Mouse (Mus musculus): ENCODE data around the gene Bicra. TPM values are rescaled to one million over a fixed set of nuclear protein-coding genes. Genes with fewer than 3 reads are reported as not detected.

Gene Bicra
- polyA plus RNA-seq, 1 experiment: 35.5 TPM

GRCm38 (mm10) chr7:15980246-15980645 lies 67.5 kb downstream of the Bicra start:
- no peaks in the 10 kb centered on the region for H3K4me1 ChIP-seq (ENCODE audit: control insufficient read depth, insufficient read depth, low read length)
- TF ChIP-seq POLR2A (IDR thresholded peaks at IDR 0.05; ENCODE audit: borderline replicate concordance, low read depth, low read length) (no peak), CTCF (IDR thresholded peaks at IDR 0.05; ENCODE audit: low read depth, low read length) (no peak)
- no peak overlapping the region for H3K27ac ChIP-seq (ENCODE audit: insufficient read depth, low read depth, low read length)
- H3K4me3 ChIP-seq (ENCODE audit: insufficient read depth, low read length): no peak overlapping the region

GRCm38 (mm10) chr7:15975904-15976303 lies 71.8 kb downstream of the Bicra start:
- no peak for TF ChIP-seq POLR2A (IDR thresholded peaks at IDR 0.05; ENCODE audit: borderline replicate concordance, low read depth, low read length)
- peak; percentile 57 for TF ChIP-seq CTCF (IDR thresholded peaks at IDR 0.05; ENCODE audit: low read depth, low read length)
- Histone ChIP-seq H3K4me3 (ENCODE audit: insufficient read depth, low read length) (no peak overlapping the region), H3K27ac (ENCODE audit: insufficient read depth, low read depth, low read length) (no peak overlapping the region), H3K4me1 (ENCODE audit: control insufficient read depth, insufficient read depth, low read length) (no peaks in the 10 kb centered on the region)

GRCm38 (mm10) chr7:15975451-15975850 lies 72.3 kb downstream of the Bicra start:
- TF ChIP-seq POLR2A (IDR thresholded peaks at IDR 0.05; ENCODE audit: borderline replicate concordance, low read depth, low read length): no peak
- no peak for TF ChIP-seq CTCF (IDR thresholded peaks at IDR 0.05; ENCODE audit: low read depth, low read length)
- no peak overlapping the region for H3K27ac ChIP-seq (ENCODE audit: insufficient read depth, low read depth, low read length)

GRCm38 (mm10) chr7:15974712-15975111 lies 73.0 kb downstream of the Bicra start:
- TF ChIP-seq CTCF (IDR thresholded peaks at IDR 0.05; ENCODE audit: low read depth, low read length) (peak; percentile 90), POLR2A (IDR thresholded peaks at IDR 0.05; ENCODE audit: borderline replicate concordance, low read depth, low read length) (no peak)
- Histone ChIP-seq H3K4me3 (ENCODE audit: insufficient read depth, low read length) (no peak overlapping the region), H3K4me1 (ENCODE audit: control insufficient read depth, insufficient read depth, low read length) (no peaks in the 10 kb centered on the region), H3K27ac (ENCODE audit: insufficient read depth, low read depth, low read length) (no peak overlapping the region)

More at GRCm38 (mm10) chr7:15975451-15975850, 72.3 kb downstream of the Bicra start:
- no peaks in the 10 kb centered on the region for H3K4me1 ChIP-seq (ENCODE audit: control insufficient read depth, insufficient read depth, low read length)
- no peak overlapping the region for H3K4me3 ChIP-seq (ENCODE audit: insufficient read depth, low read length)

GRCm38 (mm10) chr7:15972247-15972646 lies 75.5 kb downstream of the Bicra start:
- Histone ChIP-seq H3K4me3 (ENCODE audit: insufficient read depth, low read length) (no peak overlapping the region), H3K27ac (ENCODE audit: insufficient read depth, low read depth, low read length) (no peak overlapping the region), H3K4me1 (ENCODE audit: control insufficient read depth, insufficient read depth, low read length) (no peaks in the 10 kb centered on the region)
- TF ChIP-seq POLR2A (IDR thresholded peaks at IDR 0.05; ENCODE audit: borderline replicate concordance, low read depth, low read length) (no peak), CTCF (IDR thresholded peaks at IDR 0.05; ENCODE audit: low read depth, low read length) (no peak)

- peaks cover 1% of the 10 kb centered on the region; the same call in 1 of the 2 replicates for H3K4me1 ChIP-seq (ENCODE audit: control insufficient read depth, insufficient read depth, low read length)
- no peak overlapping the region for H3K4me3 ChIP-seq (ENCODE audit: insufficient read depth, low read length)
- no peak overlapping the region for H3K27ac ChIP-seq (ENCODE audit: insufficient read depth, low read depth, low read length)
- TF ChIP-seq CTCF (IDR thresholded peaks at IDR 0.05; ENCODE audit: low read depth, low read length): no peak
- TF ChIP-seq POLR2A (IDR thresholded peaks at IDR 0.05; ENCODE audit: borderline replicate concordance, low read depth, low read length): no peak
Measured at GRCm38 (mm10) chr7:15969674-15970073, 78.0 kb downstream of the Bicra start.

GRCm38 (mm10) chr7:15968322-15968721 lies 79.4 kb downstream of the Bicra start:
- no peak for TF ChIP-seq POLR2A (IDR thresholded peaks at IDR 0.05; ENCODE audit: borderline replicate concordance, low read depth, low read length)
- no peak for TF ChIP-seq CTCF (IDR thresholded peaks at IDR 0.05; ENCODE audit: low read depth, low read length)
- H3K4me1 ChIP-seq (ENCODE audit: control insufficient read depth, insufficient read depth, low read length): peaks cover 3% of the 10 kb centered on the region; the same call in 1 of the 2 replicates
- no peak overlapping the region for H3K4me3 ChIP-seq (ENCODE audit: insufficient read depth, low read length)
- H3K27ac ChIP-seq (ENCODE audit: insufficient read depth, low read depth, low read length): no peak overlapping the region

- Histone ChIP-seq H3K4me3 (ENCODE audit: insufficient read depth, low read length) (peak within 1 kb of the TSS; percentile 24; the same call in 1 of the 2 replicates), H3K4me1 (ENCODE audit: control insufficient read depth, insufficient read depth, low read length) (peaks cover 3% of the 10 kb centered on the region; the same call in 1 of the 2 replicates), H3K27ac (ENCODE audit: insufficient read depth, low read depth, low read length) (no peak within 1 kb of the TSS)
- peak; percentile 78 for TF ChIP-seq CTCF (IDR thresholded peaks at IDR 0.05; ENCODE audit: low read depth, low read length)
- no peak for TF ChIP-seq POLR2A (IDR thresholded peaks at IDR 0.05; ENCODE audit: borderline replicate concordance, low read depth, low read length)
Measured at GRCm38 (mm10) chr7:15967312-15967711, 80.4 kb downstream of the Bicra start, which contains the start of gene Ehd2. TSS of gene Ehd2 (minus strand) at chr7:15967567.

GRCm38 (mm10) chr7:15966489-15966888 lies 81.2 kb downstream of the Bicra start:
- TF ChIP-seq CTCF (IDR thresholded peaks at IDR 0.05; ENCODE audit: low read depth, low read length) (no peak), POLR2A (IDR thresholded peaks at IDR 0.05; ENCODE audit: borderline replicate concordance, low read depth, low read length) (no peak)
- H3K27ac ChIP-seq (ENCODE audit: insufficient read depth, low read depth, low read length): no peak overlapping the region
- H3K4me1 ChIP-seq (ENCODE audit: control insufficient read depth, insufficient read depth, low read length): peaks cover 3% of the 10 kb centered on the region; the same call in 1 of the 2 replicates
- no peak overlapping the region for H3K4me3 ChIP-seq (ENCODE audit: insufficient read depth, low read length)

GRCm38 (mm10) chr7:15963798-15964652 lies 83.7 kb downstream of the Bicra start:
- no peak overlapping the region for H3K27ac ChIP-seq (ENCODE audit: insufficient read depth, low read depth, low read length)
- H3K4me3 ChIP-seq (ENCODE audit: insufficient read depth, low read length): no peak overlapping the region
- peaks cover 3% of the 10 kb centered on the region; the same call in 1 of the 2 replicates for H3K4me1 ChIP-seq (ENCODE audit: control insufficient read depth, insufficient read depth, low read length)
- no peak for TF ChIP-seq POLR2A (IDR thresholded peaks at IDR 0.05; ENCODE audit: borderline replicate concordance, low read depth, low read length)
